ENCODE assay signal across 12 mouse cellular contexts in the genomic region with DNA sequence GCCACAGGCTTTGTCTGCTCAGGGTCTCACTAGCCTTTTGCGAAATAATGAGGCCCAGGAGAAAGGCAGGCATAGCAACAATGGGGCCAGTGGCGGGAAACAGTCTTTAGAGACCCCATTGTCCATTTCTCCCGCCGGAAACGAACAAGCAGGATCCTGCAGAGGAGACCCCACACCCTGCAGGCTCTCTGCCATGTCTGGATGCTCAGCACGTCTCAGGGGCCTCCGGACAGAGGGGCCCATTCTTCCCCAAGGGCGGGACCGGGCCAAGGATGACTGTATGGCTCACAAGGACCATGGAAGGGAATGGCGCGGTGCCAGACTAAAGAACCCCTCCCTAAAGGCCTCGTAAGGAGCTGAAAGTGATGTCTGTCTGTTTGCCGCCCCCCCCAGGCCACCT. TPM values are rescaled to one million over a fixed set of nuclear protein-coding genes. Genes with fewer than 3 reads are reported as not detected.
A peak's percentile ranks its signal among the peaks of the same experiment; 100 is the strongest.
DNase-seq lines count a peak whose midpoint lies in the region; ATAC-seq lines count a peak whose summit lies in the region.
"Had no signal": no experiment of that assay in that cellular context is flagged by ENCODE, and none has a peak within 500 bp of the region (broad histone marks: within the 10 kb centered on the region; RNA-seq: fewer than 3 reads in every experiment).

No protein-coding gene starts in this region.

- WGBS in kidney, embryonic 14.5 days = 81% methylated on average over 13 of the region's 13 CpGs
- 4% methylated on average over 13 of the region's 13 CpGs for WGBS in forebrain, embryonic 14.5 days
- WGBS in midbrain, embryonic 12.5 days = 29% methylated on average over 13 of the region's 13 CpGs

- peaks cover 50% of the 10 kb centered on the region for H3K4me1 ChIP-seq in kidney, embryonic 14.5 days (ENCODE audit: control insufficient read depth, insufficient read depth, low read length)
- H3K4me1 ChIP-seq in forebrain, embryonic 14.5 days (ENCODE audit: control insufficient read depth, insufficient read depth, low read length) = peaks cover 41% of the 10 kb centered on the region
- peaks cover 64% of the 10 kb centered on the region for H3K4me1 ChIP-seq in midbrain, embryonic 12.5 days

- H3K4me2 ChIP-seq in kidney, embryonic 14.5 days (replicated peaks; ENCODE audit: low read depth, low read length) = no peak overlapping the region
- H3K4me2 ChIP-seq in forebrain, embryonic 14.5 days (ENCODE audit: low read length) = peak overlapping the region; percentile 73
- peak overlapping the region; percentile 92 for H3K4me2 ChIP-seq in midbrain, embryonic 12.5 days (replicated peaks)

- peaks cover 14% of the 10 kb centered on the region for H3K36me3 ChIP-seq in kidney, embryonic 14.5 days (ENCODE audit: control insufficient read depth, insufficient read depth, low read length)
- H3K36me3 ChIP-seq in forebrain, embryonic 14.5 days (ENCODE audit: control insufficient read depth, insufficient read depth, low read length) = peaks cover 7% of the 10 kb centered on the region; the same call in 1 of the 2 replicates
- H3K36me3 ChIP-seq in midbrain, embryonic 12.5 days = peaks cover 11% of the 10 kb centered on the region

- H3K27me3 ChIP-seq in kidney, embryonic 14.5 days (ENCODE audit: control insufficient read depth, insufficient read depth, low read length) = no peaks in the 10 kb centered on the region
- no peaks in the 10 kb centered on the region for H3K27me3 ChIP-seq in forebrain, embryonic 14.5 days (replicated peaks; ENCODE audit: control insufficient read depth, insufficient read depth, low read length)
- H3K27me3 ChIP-seq in midbrain, embryonic 12.5 days = no peaks in the 10 kb centered on the region

- H3K27ac ChIP-seq in kidney, embryonic 14.5 days (ENCODE audit: low read depth, low read length) = peak overlapping the region; percentile 37; the same call in 1 of the 2 replicates
- H3K27ac ChIP-seq in forebrain, embryonic 14.5 days (ENCODE audit: low read depth, low read length) = peak overlapping the region; percentile 60
- peak overlapping the region; percentile 93 for H3K27ac ChIP-seq in midbrain, embryonic 12.5 days (replicated peaks)

- intact Hi-C loops in gastrocnemius, postnatal 14 days (cut with DNase I; ENCODE audit: low total_unique reads) = no loop called here

- no peak overlapping the region; the same call in 1 of the 2 replicates for H3K4me3 ChIP-seq in kidney, embryonic 14.5 days (ENCODE audit: low read length)
- H3K4me3 ChIP-seq in forebrain, embryonic 14.5 days (ENCODE audit: low read depth, low read length) = no peak overlapping the region
- 0 out of 2 replicates have a peak overlapping the region, but pooled peaks have one; percentile 80 for H3K4me3 ChIP-seq in midbrain, embryonic 12.5 days

- no peaks in the 10 kb centered on the region for H3K9me3 ChIP-seq in kidney, embryonic 14.5 days (ENCODE audit: control insufficient read depth, low read length)
- no peaks in the 10 kb centered on the region for H3K9me3 ChIP-seq in forebrain, embryonic 14.5 days (replicated peaks; ENCODE audit: control insufficient read depth, low read length)
- no peaks in the 10 kb centered on the region for H3K9me3 ChIP-seq in midbrain, embryonic 12.5 days

- ATAC-seq in kidney, embryonic 14.5 days (ENCODE audit: low FRiP score, low TSS enrichment) = no peak
- no peak for ATAC-seq in forebrain, embryonic 14.5 days
- ATAC-seq in midbrain, embryonic 12.5 days (ENCODE audit: low FRiP score, low read depth) = no peak

- no peak for DNase-seq in kidney, adult 9 months
- peak; percentile 55 for DNase-seq in embryo, embryonic 10 days (ENCODE audit: low spot score)
- DNase-seq in forebrain, embryonic 14.5 days (ENCODE audit: low spot score) = peak; percentile 46
- no peak for DNase-seq in spleen, adult 18-20 months
- no peak for DNase-seq in gastrocnemius, postnatal 14 days
- no peak for DNase-seq in adrenal gland, postnatal 4 days (ENCODE audit: low spot score in 2 of 2)
- DNase-seq: cerebellum, adult 9-11 months; lung, postnatal 36 days had no signal

- no peak overlapping the region for H3K9ac ChIP-seq in kidney, embryonic 14.5 days (ENCODE audit: low read depth, low read length)
- H3K9ac ChIP-seq in forebrain, embryonic 14.5 days (ENCODE audit: low read length) = peak overlapping the region; percentile 25; the same call in 1 of the 2 replicates
- H3K9ac ChIP-seq in midbrain, embryonic 12.5 days (replicated peaks) = peak overlapping the region; percentile 75

RNA-seq across cellular contexts. Expression of gene AC134908.4, which starts 1.3 kb away (rescaled TPM):
- not detected in 2 replicates for polyA plus RNA-seq in kidney, embryonic 14.5 days (2014; fragmentation: Nextera tagmentation; extraction: Ambion mirVana)
- 0.57 and 0.88 TPM in 2 replicates for polyA plus RNA-seq in forebrain, embryonic 14.5 days (2014; fragmentation: Nextera tagmentation; extraction: Ambion mirVana)
- polyA plus RNA-seq in midbrain, embryonic 12.5 days (2016; fragmentation: Nextera tagmentation; extraction: Ambion mirVana) = not detected in 2 replicates
- total RNA-seq in gastrocnemius, postnatal 14 days (2021) = not detected
- not detected for total RNA-seq in adrenal gland, postnatal 4 days (2021)
- total RNA-seq: CH12.LX had no signal

RNA-seq across cellular contexts. Expression of gene Fam173a, which starts 1.5 kb away (rescaled TPM):
- polyA plus RNA-seq in kidney, embryonic 14.5 days (2014; fragmentation: Nextera tagmentation; extraction: Ambion mirVana) = 90.2 and 111 TPM in 2 replicates
- 72.6 and 82.3 TPM in 2 replicates for polyA plus RNA-seq in forebrain, embryonic 14.5 days (2014; fragmentation: Nextera tagmentation; extraction: Ambion mirVana)
- 81.8 and 86.1 TPM in 2 replicates for polyA plus RNA-seq in midbrain, embryonic 12.5 days (2016; fragmentation: Nextera tagmentation; extraction: Ambion mirVana)
- total RNA-seq in gastrocnemius, postnatal 14 days (2021) = 10 to 100 TPM; 36.1 to 37.9 TPM
- 10 to 100 TPM; 89.1 to 93.5 TPM for total RNA-seq in adrenal gland, postnatal 4 days (2021)

RNA-seq across cellular contexts. Expression of gene Metrn, which starts 2.7 kb away (rescaled TPM):
- polyA plus RNA-seq in kidney, embryonic 14.5 days (2014; fragmentation: Nextera tagmentation; extraction: Ambion mirVana) = 8.2 and 28.6 TPM in 2 replicates
- 8.4 and 9.8 TPM in 2 replicates for polyA plus RNA-seq in forebrain, embryonic 14.5 days (2014; fragmentation: Nextera tagmentation; extraction: Ambion mirVana)
- 59.1 and 68.8 TPM in 2 replicates for polyA plus RNA-seq in midbrain, embryonic 12.5 days (2016; fragmentation: Nextera tagmentation; extraction: Ambion mirVana)
- total RNA-seq in gastrocnemius, postnatal 14 days (2021) = 10 to 100 TPM; 46.6 to 60.9 TPM
- total RNA-seq in adrenal gland, postnatal 4 days (2021) = 10 to 100 TPM; 71.1 to 74.5 TPM

RNA-seq across cellular contexts. Expression of gene Ccdc78, which starts 7.8 kb away (rescaled TPM):
- 0.32 and 0.41 TPM in 2 replicates for polyA plus RNA-seq in kidney, embryonic 14.5 days (2014; fragmentation: Nextera tagmentation; extraction: Ambion mirVana)
- polyA plus RNA-seq in forebrain, embryonic 14.5 days (2014; fragmentation: Nextera tagmentation; extraction: Ambion mirVana) = 0.14 TPM in 1 of 2 replicates, not detected in the other
- polyA plus RNA-seq in midbrain, embryonic 12.5 days (2016; fragmentation: Nextera tagmentation; extraction: Ambion mirVana) = 0.40 and 0.68 TPM in 2 replicates
- not detected for total RNA-seq in gastrocnemius, postnatal 14 days (2021)
- under 1 TPM in 1 of 2 experiments, not detected in 1; 0.22 TPM for total RNA-seq in adrenal gland, postnatal 4 days (2021)
- total RNA-seq: heart, postnatal 25 days had no signal

RNA-seq across cellular contexts. Expression of gene Haghl, which starts 8.7 kb away (rescaled TPM):
- polyA plus RNA-seq in kidney, embryonic 14.5 days (2014; fragmentation: Nextera tagmentation; extraction: Ambion mirVana) = 75.4 and 75.6 TPM in 2 replicates
- 106 and 130 TPM in 2 replicates for polyA plus RNA-seq in forebrain, embryonic 14.5 days (2014; fragmentation: Nextera tagmentation; extraction: Ambion mirVana)
- 114 and 116 TPM in 2 replicates for polyA plus RNA-seq in midbrain, embryonic 12.5 days (2016; fragmentation: Nextera tagmentation; extraction: Ambion mirVana)
- 10 to 100 TPM; 13.9 to 16.1 TPM for total RNA-seq in gastrocnemius, postnatal 14 days (2021)
- 10 to 100 TPM; 51.4 to 53.4 TPM for total RNA-seq in adrenal gland, postnatal 4 days (2021)

Comparison
In these comparisons a context has a peak if more than half of its experiments do, and no peak if none do; other contexts are left out.
1. H3K27ac ChIP-seq: peak in every context shown above with its lines; median percentile 93 in midbrain, embryonic 12.5 days; 60 in forebrain, embryonic 14.5 days; 37 in kidney, embryonic 14.5 days.
2. DNase-seq: peak in embryo, embryonic 10 days (single experiment) and forebrain, embryonic 14.5 days (single experiment); none in kidney, adult 9 months (single experiment), spleen, adult 18-20 months (0 of 2), gastrocnemius, postnatal 14 days (single experiment) and adrenal gland, postnatal 4 days (0 of 2).